Mouse (Mus musculus): ENCODE data around the gene Spp2. TPM values are rescaled to one million over a fixed set of nuclear protein-coding genes. Genes with fewer than 3 reads are reported as not detected.

Gene Spp2
- total RNA-seq (2014; rRNA removed; ENCODE audit: low replicate concordance) (0.50 TPM in 1 of 2 replicates, not detected in the other), polyA plus RNA-seq (2015; fragmentation: Nextera tagmentation; extraction: Ambion mirVana) (0.16 TPM in 1 of 2 replicates, not detected in the other)

DNA sequence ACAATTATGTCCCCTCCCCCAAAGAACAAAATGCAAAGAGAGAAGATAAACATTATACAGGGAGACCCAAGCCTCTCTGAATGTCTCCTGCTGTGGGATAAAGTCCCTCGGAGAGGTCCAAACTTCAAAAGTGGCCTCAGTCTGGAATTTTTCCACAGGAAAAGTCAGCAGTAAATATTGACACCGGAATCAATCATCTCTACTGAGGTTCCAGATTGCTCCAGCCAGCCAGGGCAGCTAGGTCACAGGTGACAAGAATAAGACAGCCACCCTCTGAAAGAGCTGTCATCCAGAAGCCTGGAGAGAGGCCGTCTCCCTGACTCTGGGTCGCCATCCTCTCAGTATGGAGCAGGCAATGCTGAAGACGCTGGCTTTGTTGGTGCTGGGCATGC is at the start of gene Spp2:
TSS of gene Spp2 (plus strand) at position 155 of the 392 bp plus-strand sequence.
- no peak for DNase-seq (ENCODE audit: low spot score)
- Histone ChIP-seq H3K4me1 (ENCODE audit: control insufficient read depth, insufficient read depth) (no peaks in the 10 kb centered on the region), H3K9ac (replicated peaks; ENCODE audit: low read depth, low read length) (no peak within 1 kb of the TSS), H3K4me2 (ENCODE audit: low read depth, low read length) (no peak within 1 kb of the TSS), H3K36me3 (replicated peaks; ENCODE audit: control insufficient read depth, insufficient read depth, low read length) (no peaks in the 10 kb centered on the region), H3K9me3 (replicated peaks; ENCODE audit: control insufficient read depth, low read length) (no peaks in the 10 kb centered on the region), H3K27me3 (ENCODE audit: control insufficient read depth, insufficient read depth, low read length) (no peaks in the 10 kb centered on the region), H3K4me3 (ENCODE audit: low read depth, low read length) (no peak within 1 kb of the TSS), H3K27ac (ENCODE audit: low read depth) (no peak within 1 kb of the TSS)
- no peak for ATAC-seq (ENCODE audit: insufficient read depth, low read depth)
- 69% methylated on average over 5 of the region's 5 CpGs for WGBS
- TF ChIP-seq EP300 (IDR thresholded peaks at IDR 0.05; ENCODE audit: low read depth) (no peak), CTCF (IDR thresholded peaks at IDR 0.05; ENCODE audit: low read depth) (no peak)

DNA sequence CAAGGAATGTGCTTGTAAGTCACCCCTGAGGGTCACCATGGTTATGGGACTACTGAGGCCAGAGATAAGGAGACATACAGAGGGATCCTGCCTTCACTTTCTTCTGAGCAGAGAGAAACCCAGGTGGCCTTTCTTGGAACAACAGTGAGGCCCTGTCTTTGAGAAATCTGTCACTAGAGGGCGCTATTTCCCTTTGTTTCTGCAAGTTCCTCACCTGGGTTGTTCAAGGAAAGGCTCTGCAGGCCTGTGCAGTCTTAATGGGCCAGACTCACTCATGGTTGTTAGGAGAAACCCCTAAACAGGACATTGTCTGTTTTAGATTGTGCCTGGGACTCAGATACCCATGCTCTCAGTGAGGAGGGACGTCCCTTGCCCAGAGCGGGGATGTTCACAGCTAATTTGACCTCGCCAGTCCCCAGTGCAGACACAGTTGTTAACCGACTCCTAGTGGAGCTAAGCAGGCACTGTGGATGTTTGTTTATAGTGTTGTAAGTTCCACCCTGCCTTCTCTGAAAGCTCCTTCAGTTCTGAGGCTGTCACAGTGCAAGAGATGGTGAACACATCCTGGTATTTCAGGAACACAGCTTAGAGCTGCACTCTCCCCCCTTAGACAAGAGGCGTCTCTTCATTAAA is 49.2 kb upstream of the Spp2 start:
- Histone ChIP-seq H3K27me3 (ENCODE audit: control insufficient read depth, insufficient read depth, low read length) (no peaks in the 10 kb centered on the region), H3K27ac (ENCODE audit: low read depth) (no peak overlapping the region), H3K36me3 (replicated peaks; ENCODE audit: control insufficient read depth, insufficient read depth, low read length) (no peaks in the 10 kb centered on the region), H3K9me3 (replicated peaks; ENCODE audit: control insufficient read depth, low read length) (no peaks in the 10 kb centered on the region), H3K4me1 (ENCODE audit: control insufficient read depth, insufficient read depth) (no peaks in the 10 kb centered on the region), H3K9ac (replicated peaks; ENCODE audit: low read depth, low read length) (no peak overlapping the region), H3K4me2 (ENCODE audit: low read depth, low read length) (no peak overlapping the region), H3K4me3 (ENCODE audit: low read depth, low read length) (no peak overlapping the region)
- no peak for ATAC-seq (ENCODE audit: insufficient read depth, low read depth)
- DNase-seq (ENCODE audit: low spot score), result peak; percentile 71
- TF ChIP-seq EP300 (IDR thresholded peaks at IDR 0.05; ENCODE audit: low read depth), result no peak
- TF ChIP-seq CTCF (IDR thresholded peaks at IDR 0.05; ENCODE audit: low read depth), result peak; percentile 68
- 64% methylated on average over 6 of the region's 6 CpGs for WGBS

DNA sequence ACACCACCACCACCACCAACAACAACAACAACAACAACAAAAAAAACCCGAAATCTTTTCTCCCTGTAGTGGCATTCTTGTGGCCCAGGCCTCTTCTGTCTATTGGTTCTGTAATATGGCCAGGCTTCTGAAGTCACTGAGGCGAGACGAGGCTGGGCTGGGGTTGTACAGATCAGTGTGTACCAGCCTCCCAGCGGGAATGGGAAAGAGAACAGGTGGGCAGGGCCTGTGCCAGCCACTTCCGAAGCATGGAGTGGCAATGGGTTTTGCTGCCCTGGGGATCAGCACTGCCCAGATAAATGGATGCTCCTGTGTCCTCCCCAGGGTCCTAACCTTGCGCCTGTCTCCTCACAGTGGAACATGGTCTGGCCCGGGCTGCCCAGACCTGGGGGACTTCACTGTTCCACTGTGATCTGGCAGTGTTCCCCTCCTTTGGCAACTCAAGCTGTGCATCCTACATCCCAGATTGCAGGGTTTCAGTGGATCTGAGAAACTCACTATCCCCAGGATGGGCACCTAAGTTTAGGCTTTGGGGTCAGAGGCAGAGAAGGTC is 48.6 kb upstream of the Spp2 start:
- no peak for TF ChIP-seq EP300 (IDR thresholded peaks at IDR 0.05; ENCODE audit: low read depth)
- no peak for TF ChIP-seq CTCF (IDR thresholded peaks at IDR 0.05; ENCODE audit: low read depth)
- Histone ChIP-seq H3K4me1 (ENCODE audit: control insufficient read depth, insufficient read depth) (no peaks in the 10 kb centered on the region), H3K4me2 (ENCODE audit: low read depth, low read length) (no peak overlapping the region), H3K27me3 (ENCODE audit: control insufficient read depth, insufficient read depth, low read length) (no peaks in the 10 kb centered on the region), H3K9me3 (replicated peaks; ENCODE audit: control insufficient read depth, low read length) (no peaks in the 10 kb centered on the region), H3K36me3 (replicated peaks; ENCODE audit: control insufficient read depth, insufficient read depth, low read length) (no peaks in the 10 kb centered on the region), H3K4me3 (ENCODE audit: low read depth, low read length) (no peak overlapping the region), H3K27ac (ENCODE audit: low read depth) (no peak overlapping the region), H3K9ac (replicated peaks; ENCODE audit: low read depth, low read length) (no peak overlapping the region)
- no peak for DNase-seq (ENCODE audit: low spot score)
- WGBS, result 76% methylated on average over 7 of the region's 7 CpGs
- no peak for ATAC-seq (ENCODE audit: insufficient read depth, low read depth)

DNA sequence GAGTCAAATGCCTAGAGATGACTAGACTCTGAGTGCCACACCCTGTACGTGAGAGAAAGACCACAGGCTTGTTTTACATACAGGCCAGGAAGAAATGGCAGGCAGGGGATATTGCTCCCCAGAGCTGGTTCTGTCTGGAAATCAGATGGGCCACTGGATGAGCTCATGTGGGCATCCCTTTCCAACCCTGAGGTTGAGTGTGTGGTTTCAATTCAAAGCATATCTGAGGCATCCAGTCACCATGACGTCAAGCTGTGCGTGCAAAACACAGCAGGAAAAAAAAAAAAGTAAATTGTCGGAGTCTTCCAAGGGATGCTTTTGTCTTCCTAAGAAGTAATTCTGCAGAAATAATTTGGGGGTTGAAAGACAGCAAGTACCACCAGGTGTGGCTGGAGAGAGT is 45.7 kb upstream of the Spp2 start:
- Histone ChIP-seq H3K27me3 (ENCODE audit: control insufficient read depth, insufficient read depth, low read length) (no peaks in the 10 kb centered on the region), H3K4me3 (ENCODE audit: low read depth, low read length) (no peak overlapping the region)
- WGBS, result 80% methylated on average over 4 of the region's 4 CpGs

DNA sequence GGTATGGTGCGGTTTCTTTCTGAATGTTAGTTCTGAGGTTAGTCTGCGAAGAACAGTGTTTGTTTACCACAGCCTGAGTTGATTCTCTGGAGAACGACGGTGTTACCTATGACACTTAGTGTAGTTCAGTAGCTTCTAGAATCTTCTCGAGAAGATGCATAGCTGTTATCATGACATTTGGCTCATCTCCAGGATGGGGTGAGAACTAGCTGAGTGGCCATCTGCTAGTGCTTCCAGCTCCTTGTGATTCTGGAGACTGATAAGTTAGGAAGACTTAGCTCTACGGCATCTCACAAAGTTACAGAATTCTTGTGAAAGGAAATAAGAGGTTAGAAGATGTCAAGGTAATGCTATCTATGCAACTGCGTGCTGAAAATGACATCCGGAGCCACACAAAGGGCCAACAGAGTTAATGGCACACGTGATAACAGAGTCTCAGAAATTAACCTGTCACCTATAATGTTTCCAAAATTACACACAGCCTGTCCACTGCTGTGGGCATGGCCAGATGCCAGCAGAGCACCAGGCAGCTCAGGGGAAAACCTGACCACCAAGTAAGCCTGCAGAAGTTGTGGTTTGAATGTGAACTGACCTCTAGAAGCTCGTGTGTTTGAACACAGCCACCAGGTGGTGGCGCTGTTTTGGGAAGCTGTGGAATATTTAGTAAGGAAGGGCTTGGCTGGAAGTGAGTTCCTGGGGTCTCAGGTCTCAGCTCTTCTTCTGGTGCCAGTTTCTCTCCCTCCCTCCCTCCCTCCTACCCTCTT is 39.7 kb upstream of the Spp2 start:
- Histone ChIP-seq H3K27me3 (ENCODE audit: control insufficient read depth, insufficient read depth, low read length) (no peaks in the 10 kb centered on the region), H3K27ac (ENCODE audit: low read depth) (no peak overlapping the region), H3K9ac (replicated peaks; ENCODE audit: low read depth, low read length) (no peak overlapping the region), H3K36me3 (replicated peaks; ENCODE audit: control insufficient read depth, insufficient read depth, low read length) (no peaks in the 10 kb centered on the region), H3K4me3 (ENCODE audit: low read depth, low read length) (no peak overlapping the region), H3K4me2 (ENCODE audit: low read depth, low read length) (no peak overlapping the region), H3K4me1 (ENCODE audit: control insufficient read depth, insufficient read depth) (no peaks in the 10 kb centered on the region), H3K9me3 (replicated peaks; ENCODE audit: control insufficient read depth, low read length) (no peaks in the 10 kb centered on the region)
- DNase-seq (ENCODE audit: low spot score) (no peak), ATAC-seq (ENCODE audit: insufficient read depth, low read depth) (no peak)
- TF ChIP-seq EP300 (IDR thresholded peaks at IDR 0.05; ENCODE audit: low read depth) (no peak), CTCF (IDR thresholded peaks at IDR 0.05; ENCODE audit: low read depth) (no peak)
- 58% methylated on average over 11 of the region's 11 CpGs for WGBS

More for the DNA sequence above, 45.7 kb upstream of the Spp2 start:
- no peaks in the 10 kb centered on the region for H3K9me3 ChIP-seq (replicated peaks; ENCODE audit: control insufficient read depth, low read length)
- no peak overlapping the region for H3K27ac ChIP-seq (ENCODE audit: low read depth)
- no peak for DNase-seq (ENCODE audit: low spot score)
- no peak for TF ChIP-seq CTCF (IDR thresholded peaks at IDR 0.05; ENCODE audit: low read depth)
- no peak for TF ChIP-seq EP300 (IDR thresholded peaks at IDR 0.05; ENCODE audit: low read depth)
- no peaks in the 10 kb centered on the region for H3K4me1 ChIP-seq (ENCODE audit: control insufficient read depth, insufficient read depth)
- no peak for ATAC-seq (ENCODE audit: insufficient read depth, low read depth)
- no peak overlapping the region for H3K4me2 ChIP-seq (ENCODE audit: low read depth, low read length)
- no peaks in the 10 kb centered on the region for H3K36me3 ChIP-seq (replicated peaks; ENCODE audit: control insufficient read depth, insufficient read depth, low read length)
- H3K9ac ChIP-seq (replicated peaks; ENCODE audit: low read depth, low read length), result no peak overlapping the region
